Mouse (Mus musculus): ENCODE results near the gene C1qtnf5. TPM values are rescaled to one million over a fixed set of nuclear protein-coding genes. Genes with fewer than 3 reads are reported as not detected.

C1qtnf5 gene
- polyA plus RNA-seq, 1 experiment from 2014 or later = 0.31 TPM

- WGBS = 1% methylated on average over 14 of the region's 14 CpGs
- H3K27me3 ChIP-seq (ENCODE audit: control insufficient read depth, insufficient read depth, low read length) = peaks cover 13% of the 10 kb centered on the region
- peak overlapping the region; percentile 58 for H3K4me3 ChIP-seq (ENCODE audit: low read depth, low read length)
- H3K4me1 ChIP-seq (ENCODE audit: control insufficient read depth, insufficient read depth, low read length) = peaks cover 14% of the 10 kb centered on the region
- ATAC-seq (ENCODE audit: insufficient read depth, low FRiP score, low TSS enrichment) = peak; percentile 45
- no peaks in the 10 kb centered on the region for H3K9me3 ChIP-seq (ENCODE audit: control insufficient read depth, low read length)
- no peak overlapping the region for H3K27ac ChIP-seq (ENCODE audit: low read depth, low read length)
- H3K9ac ChIP-seq (ENCODE audit: low read length) = no peak overlapping the region
- no peak for DNase-seq (ENCODE audit: low spot score)
- no peaks in the 10 kb centered on the region for H3K36me3 ChIP-seq (ENCODE audit: control insufficient read depth, insufficient read depth, low read length)
- H3K4me2 ChIP-seq (ENCODE audit: low read depth) = peak overlapping the region; percentile 99
Measured at GRCm38 (mm10) chr9:44084236-44084635, 22.8 kb upstream of the C1qtnf5 start.

GRCm38 (mm10) chr9:44084659-44085229, 22.3 kb upstream of the C1qtnf5 start:
- WGBS = under 1% methylated on average over 61 of the region's 62 CpGs
- H3K36me3 ChIP-seq (ENCODE audit: control insufficient read depth, insufficient read depth, low read length) = no peaks in the 10 kb centered on the region
- H3K4me2 ChIP-seq (ENCODE audit: low read depth) = peak overlapping the region; percentile 99
- DNase-seq (ENCODE audit: low spot score) = peak; percentile 87
- H3K4me1 ChIP-seq (ENCODE audit: control insufficient read depth, insufficient read depth, low read length) = peaks cover 14% of the 10 kb centered on the region
- H3K4me3 ChIP-seq (ENCODE audit: low read depth, low read length) = peak overlapping the region; percentile 58
- H3K27ac ChIP-seq (ENCODE audit: low read depth, low read length) = no peak overlapping the region
- no peaks in the 10 kb centered on the region for H3K9me3 ChIP-seq (ENCODE audit: control insufficient read depth, low read length)
- ATAC-seq (ENCODE audit: insufficient read depth, low FRiP score, low TSS enrichment) = peak; percentile 76
- peak overlapping the region; percentile 71 for H3K9ac ChIP-seq (ENCODE audit: low read length)
- peaks cover 13% of the 10 kb centered on the region for H3K27me3 ChIP-seq (ENCODE audit: control insufficient read depth, insufficient read depth, low read length)

GRCm38 (mm10) chr9:44085276-44085675, 21.8 kb upstream of the C1qtnf5 start:
- no peak for DNase-seq (ENCODE audit: low spot score)
- 4% methylated on average over 10 of the region's 10 CpGs for WGBS
- no peak overlapping the region for H3K27ac ChIP-seq (ENCODE audit: low read depth, low read length)
- H3K9me3 ChIP-seq (ENCODE audit: control insufficient read depth, low read length) = no peaks in the 10 kb centered on the region
- H3K9ac ChIP-seq (ENCODE audit: low read length) = peak overlapping the region; percentile 71
- peaks cover 13% of the 10 kb centered on the region for H3K27me3 ChIP-seq (ENCODE audit: control insufficient read depth, insufficient read depth, low read length)
- H3K4me1 ChIP-seq (ENCODE audit: control insufficient read depth, insufficient read depth, low read length) = peaks cover 14% of the 10 kb centered on the region
- H3K36me3 ChIP-seq (ENCODE audit: control insufficient read depth, insufficient read depth, low read length) = no peaks in the 10 kb centered on the region
- peak overlapping the region; percentile 58 for H3K4me3 ChIP-seq (ENCODE audit: low read depth, low read length)
- ATAC-seq (ENCODE audit: insufficient read depth, low FRiP score, low TSS enrichment) = no peak
- peak overlapping the region; percentile 99 for H3K4me2 ChIP-seq (ENCODE audit: low read depth)

- Histone ChIP-seq H3K27ac (ENCODE audit: low read depth, low read length) (no peak overlapping the region), H3K4me3 (ENCODE audit: low read depth, low read length) (no peak overlapping the region; the same call in 1 of the 2 replicates), H3K9ac (ENCODE audit: low read length) (no peak overlapping the region), H3K4me2 (ENCODE audit: low read depth) (no peak overlapping the region; the same call in 1 of the 2 replicates), H3K4me1 (ENCODE audit: control insufficient read depth, insufficient read depth, low read length) (peaks cover 14% of the 10 kb centered on the region), H3K27me3 (ENCODE audit: control insufficient read depth, insufficient read depth, low read length) (peaks cover 13% of the 10 kb centered on the region), H3K9me3 (ENCODE audit: control insufficient read depth, low read length) (no peaks in the 10 kb centered on the region), H3K36me3 (ENCODE audit: control insufficient read depth, insufficient read depth, low read length) (no peaks in the 10 kb centered on the region; the same call in 1 of the 2 replicates)
- ATAC-seq (ENCODE audit: insufficient read depth, low FRiP score, low TSS enrichment) (no peak), DNase-seq (ENCODE audit: low spot score) (no peak)
- 66% methylated on average over 15 of the region's 15 CpGs for WGBS
Measured at GRCm38 (mm10) chr9:44085741-44086665, 21.0 kb upstream of the C1qtnf5 start.

GRCm38 (mm10) chr9:44086960-44087359, 20.1 kb upstream of the C1qtnf5 start:
- ATAC-seq (ENCODE audit: insufficient read depth, low FRiP score, low TSS enrichment) (no peak), DNase-seq (ENCODE audit: low spot score) (no peak)
- Histone ChIP-seq H3K9me3 (ENCODE audit: control insufficient read depth, low read length) (no peaks in the 10 kb centered on the region), H3K27me3 (ENCODE audit: control insufficient read depth, insufficient read depth, low read length) (peaks cover 13% of the 10 kb centered on the region), H3K4me1 (ENCODE audit: control insufficient read depth, insufficient read depth, low read length) (peaks cover 14% of the 10 kb centered on the region), H3K9ac (ENCODE audit: low read length) (no peak overlapping the region), H3K4me2 (ENCODE audit: low read depth) (no peak overlapping the region), H3K27ac (ENCODE audit: low read depth, low read length) (no peak overlapping the region), H3K4me3 (ENCODE audit: low read depth, low read length) (no peak overlapping the region), H3K36me3 (ENCODE audit: control insufficient read depth, insufficient read depth, low read length) (no peaks in the 10 kb centered on the region; the same call in 1 of the 2 replicates)
- 48% methylated on average over 10 of the region's 10 CpGs for WGBS

- DNase-seq (ENCODE audit: low spot score) (no peak), ATAC-seq (ENCODE audit: insufficient read depth, low FRiP score, low TSS enrichment) (no peak)
- H3K9ac ChIP-seq (ENCODE audit: low read length) = no peak overlapping the region
- no peaks in the 10 kb centered on the region for H3K9me3 ChIP-seq (ENCODE audit: control insufficient read depth, low read length)
- H3K36me3 ChIP-seq (ENCODE audit: control insufficient read depth, insufficient read depth, low read length) = no peaks in the 10 kb centered on the region; the same call in 1 of the 2 replicates
- peaks cover 14% of the 10 kb centered on the region for H3K4me1 ChIP-seq (ENCODE audit: control insufficient read depth, insufficient read depth, low read length)
- no peak overlapping the region for H3K4me3 ChIP-seq (ENCODE audit: low read depth, low read length)
- H3K4me2 ChIP-seq (ENCODE audit: low read depth) = no peak overlapping the region
- peaks cover 13% of the 10 kb centered on the region for H3K27me3 ChIP-seq (ENCODE audit: control insufficient read depth, insufficient read depth, low read length)
- 12% methylated on average over 15 of the region's 15 CpGs for WGBS
- H3K27ac ChIP-seq (ENCODE audit: low read depth, low read length) = no peak overlapping the region
Measured at GRCm38 (mm10) chr9:44087761-44088455, 19.1 kb upstream of the C1qtnf5 start.

GRCm38 (mm10) chr9:44088877-44089608, 18.0 kb upstream of the C1qtnf5 start:
- H3K27ac ChIP-seq (ENCODE audit: low read depth, low read length) = no peak overlapping the region
- ATAC-seq (ENCODE audit: insufficient read depth, low FRiP score, low TSS enrichment) = no peak
- WGBS = 55% methylated on average over 12 of the region's 12 CpGs
- no peak overlapping the region for H3K9ac ChIP-seq (ENCODE audit: low read length)
- no peaks in the 10 kb centered on the region; the same call in 1 of the 2 replicates for H3K36me3 ChIP-seq (ENCODE audit: control insufficient read depth, insufficient read depth, low read length)
- H3K4me2 ChIP-seq (ENCODE audit: low read depth) = no peak overlapping the region
- H3K4me3 ChIP-seq (ENCODE audit: low read depth, low read length) = no peak overlapping the region
- no peaks in the 10 kb centered on the region for H3K9me3 ChIP-seq (ENCODE audit: control insufficient read depth, low read length)
- H3K27me3 ChIP-seq (ENCODE audit: control insufficient read depth, insufficient read depth, low read length) = peaks cover 8% of the 10 kb centered on the region
- peaks cover 10% of the 10 kb centered on the region for H3K4me1 ChIP-seq (ENCODE audit: control insufficient read depth, insufficient read depth, low read length)
- DNase-seq (ENCODE audit: low spot score) = no peak

Measured in neural tube, embryonic 11.5 days (tissue).